Mouse (Mus musculus) stomach, embryonic 14.5 days (tissue): ENCODE results near the gene Slc38a6. TPM values are rescaled to one million over a fixed set of nuclear protein-coding genes. Genes with fewer than 3 reads are reported as not detected.

Experiments used
- ATAC-seq: fragments of 200-750 bp; cut with Nextera tagmentation; 2 replicates; pipeline ENCODE4 v1.8.0; 2017; ENCODE audit warnings: low read depth, moderate TSS enrichment; ENCODE audit not compliant: insufficient number of reproducible peaks, insufficient read depth, low FRiP score
- H3K27ac ChIP-seq: fragments of 300-500 bp; sonication (generic); 2 replicates; pipeline ENCODE4 v1.5.1; 2014; ENCODE audit warnings: mild to moderate bottlenecking, low read length, moderate library complexity, mixed read lengths
- H3K27me3 ChIP-seq: fragments of 300-500 bp; sonication (generic); 2 replicates; pipeline ENCODE4 v1.6.1; 2014; ENCODE audit warnings: low read length, control low read depth, mixed read lengths; ENCODE audit not compliant: control insufficient read depth, insufficient read depth
- H3K36me3 ChIP-seq: fragments of 300-500 bp; sonication (generic); 2 replicates; pipeline ENCODE4 v1.6.1; 2014; ENCODE audit warnings: mild to moderate bottlenecking, control low read depth, low read length, moderate library complexity, mixed read lengths; ENCODE audit not compliant: control insufficient read depth, insufficient read depth
- H3K4me1 ChIP-seq: fragments of 300-500 bp; sonication (generic); 2 replicates; pipeline ENCODE4 v1.6.1; 2014; ENCODE audit warnings: low read length, control low read depth, mixed read lengths; ENCODE audit not compliant: control insufficient read depth, insufficient read depth
- H3K4me2 ChIP-seq: fragments of 300-500 bp; sonication (generic); replicated peaks from 2 replicates; pipeline ENCODE4 v1.6.1; 2014; ENCODE audit warnings: low read depth, low read length, control low read depth
- H3K4me3 ChIP-seq: fragments of 300-500 bp; sonication (generic); 2 replicates; pipeline ENCODE4 v1.5.1; 2014; ENCODE audit warnings: low read depth, low read length, control low read depth
- H3K9ac ChIP-seq: fragments of 300-500 bp; sonication (generic); replicated peaks from 2 replicates; pipeline ENCODE4 v1.6.1; 2014; ENCODE audit warnings: low read depth, mild to moderate bottlenecking, control low read depth, low read length, moderate library complexity, mixed read lengths
- H3K9me3 ChIP-seq: fragments of 300-500 bp; sonication (generic); 2 replicates; pipeline ENCODE4 v1.6.1; 2016; ENCODE audit warnings: low read depth, low read length, control low read depth; ENCODE audit not compliant: control insufficient read depth
- WGBS: fragments of 180-500 bp; shearing (Covaris S2); extraction: QIAGEN DNeasy Blood & Tissue Kit; methylation state at CpG from one replicate; pipeline ENCODE4 v1.1.7; 2014; 5-methylcytosine and 5-hydroxymethylcytosine counted together
- polyA plus RNA-seq: library from polyadenylated mRNA; unstranded; fragments of >200 nt; fragmentation: Nextera tagmentation; extraction: Ambion mirVana; gene quantifications from 2 replicates; pipeline ENCODE4 v1.2.1, GENCODE M21; 2014

Slc38a6 gene
- polyA plus RNA-seq, 1 experiment from 2014 or later, result 10.3 TPM

DNA sequence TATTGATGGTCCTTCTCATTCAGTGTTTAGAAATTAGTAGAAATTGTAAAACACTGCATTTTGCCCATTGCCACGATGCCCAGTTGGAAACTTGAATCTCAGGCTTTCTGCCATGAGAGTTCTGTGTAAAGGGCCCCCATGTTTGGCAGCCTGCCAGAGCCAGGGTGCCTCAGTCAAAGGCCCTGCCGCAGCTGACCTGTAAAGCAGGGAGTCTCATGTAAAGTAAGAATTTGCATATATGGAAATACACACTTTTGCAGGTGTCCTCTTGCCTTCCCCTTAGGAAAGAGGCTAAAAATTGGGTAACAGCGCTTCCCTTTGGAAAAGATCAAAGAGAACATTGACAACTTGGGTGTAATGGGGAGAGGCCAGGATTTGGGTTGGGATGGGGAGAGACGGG lies 67.9 kb downstream of the Slc38a6 start:
- Histone ChIP-seq H3K4me3 (no peak overlapping the region), H3K4me2 (no peak overlapping the region), H3K4me1 (no peaks in the 10 kb centered on the region), H3K27me3 (no peaks in the 10 kb centered on the region), H3K27ac (no peak overlapping the region), H3K36me3 (no peaks in the 10 kb centered on the region), H3K9me3 (no peaks in the 10 kb centered on the region), H3K9ac (no peak overlapping the region)
- WGBS, result 71% methylated on average over 4 of the region's 4 CpGs
- ATAC-seq, result no peak

GRCm38 (mm10) chr12:73355084-73355775 lies 68.7 kb downstream of the Slc38a6 start:
- H3K27ac ChIP-seq, result no peak overlapping the region
- no peaks in the 10 kb centered on the region for H3K27me3 ChIP-seq
- no peaks in the 10 kb centered on the region for H3K4me1 ChIP-seq
- ATAC-seq, result no peak
- H3K9me3 ChIP-seq, result no peaks in the 10 kb centered on the region
- H3K9ac ChIP-seq, result no peak overlapping the region
- no peaks in the 10 kb centered on the region for H3K36me3 ChIP-seq
- H3K4me2 ChIP-seq, result no peak overlapping the region
- WGBS, result 64% methylated on average over 14 of the region's 14 CpGs
- H3K4me3 ChIP-seq, result no peak overlapping the region

GRCm38 (mm10) chr12:73356696-73357095 lies 70.1 kb downstream of the Slc38a6 start:
- Histone ChIP-seq H3K4me1 (no peaks in the 10 kb centered on the region), H3K9me3 (no peaks in the 10 kb centered on the region), H3K27me3 (no peaks in the 10 kb centered on the region), H3K27ac (no peak overlapping the region), H3K36me3 (no peaks in the 10 kb centered on the region), H3K4me2 (no peak overlapping the region), H3K9ac (no peak overlapping the region), H3K4me3 (no peak overlapping the region)
- ATAC-seq, result no peak
- 96% methylated on average over 2 of the region's 2 CpGs for WGBS

DNA sequence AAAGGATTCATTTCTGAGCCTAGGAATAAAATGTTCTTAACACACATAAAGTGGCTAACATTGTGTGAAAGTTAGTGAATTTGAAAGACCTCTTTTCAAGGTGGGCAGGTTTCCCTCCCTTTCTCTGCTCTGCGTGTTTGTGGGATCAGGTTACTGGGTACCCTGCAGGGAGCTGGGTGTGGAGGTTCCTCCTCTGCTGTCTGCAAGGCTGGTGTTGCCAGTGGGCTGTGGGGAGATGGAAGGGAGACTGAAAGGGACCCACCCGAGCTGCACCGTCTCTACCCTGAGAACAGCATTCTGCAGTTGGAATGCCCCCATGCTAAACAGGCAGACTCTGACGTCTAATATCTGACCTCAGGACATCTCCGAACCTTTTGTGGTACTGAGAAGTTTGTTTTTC lies 70.7 kb downstream of the Slc38a6 start:
- no peak for ATAC-seq
- no peaks in the 10 kb centered on the region for H3K9me3 ChIP-seq

DNA sequence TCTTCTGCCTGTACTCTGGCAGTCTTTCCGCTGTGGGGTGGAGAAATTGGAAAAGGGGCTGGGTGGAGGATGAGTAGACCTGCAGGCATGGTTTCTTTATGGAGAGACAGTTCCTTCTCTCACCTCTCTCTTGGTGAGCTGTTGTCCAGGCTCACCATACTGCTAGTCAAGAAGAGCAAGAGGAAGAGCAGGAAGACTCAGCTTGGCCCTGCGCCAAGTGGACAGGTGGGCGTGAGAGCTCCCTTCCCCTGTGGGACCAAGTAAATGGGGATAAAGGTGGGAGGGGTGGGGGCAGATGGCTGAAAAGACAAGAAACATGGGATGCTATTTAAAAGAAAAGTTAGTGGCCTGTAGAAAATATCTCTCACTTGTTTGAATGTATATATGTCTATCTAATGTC lies 71.2 kb downstream of the Slc38a6 start:
- ATAC-seq, result no peak
- 85% methylated on average over 3 of the region's 3 CpGs for WGBS

More for the DNA sequence above, 70.7 kb downstream of the Slc38a6 start:
- Histone ChIP-seq H3K27ac (no peak overlapping the region), H3K36me3 (no peaks in the 10 kb centered on the region), H3K27me3 (no peaks in the 10 kb centered on the region), H3K9ac (no peak overlapping the region), H3K4me3 (no peak overlapping the region), H3K4me1 (no peaks in the 10 kb centered on the region), H3K4me2 (no peak overlapping the region)
- WGBS, result 52% methylated on average over 5 of the region's 5 CpGs

GRCm38 (mm10) chr12:73358640-73359039 lies 72.1 kb downstream of the Slc38a6 start:
- no peak overlapping the region for H3K9ac ChIP-seq
- no peak overlapping the region for H3K4me3 ChIP-seq
- 61% methylated on average over 2 of the region's 2 CpGs for WGBS
- no peak for ATAC-seq
- H3K36me3 ChIP-seq, result no peaks in the 10 kb centered on the region
- no peaks in the 10 kb centered on the region for H3K4me1 ChIP-seq
- no peaks in the 10 kb centered on the region for H3K27me3 ChIP-seq
- no peak overlapping the region for H3K27ac ChIP-seq
- no peak overlapping the region for H3K4me2 ChIP-seq
- no peaks in the 10 kb centered on the region for H3K9me3 ChIP-seq

More for the DNA sequence above, 71.2 kb downstream of the Slc38a6 start:
- Histone ChIP-seq H3K27me3 (no peaks in the 10 kb centered on the region), H3K9me3 (no peaks in the 10 kb centered on the region), H3K4me1 (no peaks in the 10 kb centered on the region), H3K4me2 (no peak overlapping the region), H3K27ac (no peak overlapping the region), H3K4me3 (no peak overlapping the region), H3K9ac (no peak overlapping the region), H3K36me3 (no peaks in the 10 kb centered on the region)

DNA sequence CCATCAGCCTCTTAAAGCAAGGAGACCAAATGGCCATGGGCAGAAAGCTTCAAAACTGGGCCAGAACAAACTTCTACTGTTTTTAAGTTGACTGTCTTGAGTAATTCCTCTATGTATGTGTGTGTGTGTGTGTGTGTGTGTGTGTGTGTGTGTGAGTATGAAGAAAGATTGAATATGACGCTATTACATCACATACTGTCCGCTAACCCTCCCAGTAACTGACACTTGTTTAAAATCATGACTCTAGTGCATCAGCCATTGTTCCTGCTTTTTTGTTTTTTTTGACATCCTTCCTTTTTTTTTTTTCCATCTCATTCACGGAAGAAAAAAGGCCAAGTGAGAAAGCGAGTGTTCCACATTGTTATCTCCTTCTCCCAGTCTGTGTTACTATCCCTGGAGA lies 72.9 kb downstream of the Slc38a6 start:
- Histone ChIP-seq H3K4me2 (no peak overlapping the region), H3K4me3 (no peak overlapping the region), H3K9me3 (no peaks in the 10 kb centered on the region), H3K9ac (no peak overlapping the region), H3K36me3 (no peaks in the 10 kb centered on the region), H3K27me3 (no peaks in the 10 kb centered on the region), H3K27ac (no peak overlapping the region), H3K4me1 (no peaks in the 10 kb centered on the region)
- ATAC-seq, result no peak
- WGBS, result 84% methylated on average over 4 of the region's 4 CpGs

GRCm38 (mm10) chr12:73361201-73361600 lies 74.6 kb downstream of the Slc38a6 start:
- 85% methylated on average over 11 of the region's 11 CpGs for WGBS
- Histone ChIP-seq H3K9ac (no peak overlapping the region), H3K4me3 (no peak overlapping the region), H3K4me2 (no peak overlapping the region), H3K4me1 (no peaks in the 10 kb centered on the region), H3K36me3 (no peaks in the 10 kb centered on the region), H3K9me3 (no peaks in the 10 kb centered on the region), H3K27me3 (no peaks in the 10 kb centered on the region), H3K27ac (no peak overlapping the region)
- no peak for ATAC-seq

- H3K36me3 ChIP-seq, result no peaks in the 10 kb centered on the region
- no peak overlapping the region for H3K4me3 ChIP-seq
- H3K27me3 ChIP-seq, result no peaks in the 10 kb centered on the region
- ATAC-seq, result no peak
- no peak overlapping the region for H3K4me2 ChIP-seq
- WGBS, result 77% methylated on average over 6 of the region's 6 CpGs
- H3K9me3 ChIP-seq, result no peaks in the 10 kb centered on the region
- H3K27ac ChIP-seq, result no peak overlapping the region
- H3K9ac ChIP-seq, result no peak overlapping the region
- no peaks in the 10 kb centered on the region for H3K4me1 ChIP-seq
Observed at GRCm38 (mm10) chr12:73363401-73363800, 76.8 kb downstream of the Slc38a6 start.
